Mouse (Mus musculus): ENCODE results near the gene Prkci.
A peak's percentile ranks its signal among the peaks of the same experiment; 100 is the strongest.

The Prkci gene

GRCm38 (mm10) chr3:30994859-30995258, 688 bp upstream of the Prkci start:
- DNase-seq (ENCODE audit: extremely low spot score, low spot score): no peak

GRCm38 (mm10) chr3:30995899-30996687, 546 bp downstream of the Prkci start:
- DNase-seq (ENCODE audit: extremely low spot score, low spot score): no peak

- no peak for DNase-seq (ENCODE audit: extremely low spot score, low spot score)
Observed at GRCm38 (mm10) chr3:30996688-30997014, 1.1 kb downstream of the Prkci start.

- no peak for DNase-seq (ENCODE audit: extremely low spot score, low spot score)
Observed at GRCm38 (mm10) chr3:30999401-31000017, 4.0 kb downstream of the Prkci start.

- no peak for DNase-seq (ENCODE audit: extremely low spot score, low spot score)
Observed at GRCm38 (mm10) chr3:31000018-31000407, 4.5 kb downstream of the Prkci start.

- no peak for DNase-seq (ENCODE audit: extremely low spot score, low spot score)
Observed at GRCm38 (mm10) chr3:31001048-31001676, 5.6 kb downstream of the Prkci start.

- DNase-seq (ENCODE audit: extremely low spot score, low spot score): no peak
Observed at GRCm38 (mm10) chr3:31004320-31005209, 9.0 kb downstream of the Prkci start.

- no peak for DNase-seq (ENCODE audit: extremely low spot score, low spot score)
Observed at GRCm38 (mm10) chr3:31014374-31014773, 18.8 kb downstream of the Prkci start.

GRCm38 (mm10) chr3:31015682-31016443, 20.3 kb downstream of the Prkci start:
- DNase-seq (ENCODE audit: extremely low spot score, low spot score): no peak

GRCm38 (mm10) chr3:31016594-31017196, 21.1 kb downstream of the Prkci start:
- DNase-seq (ENCODE audit: extremely low spot score, low spot score): no peak

GRCm38 (mm10) chr3:31017652-31018051, 22.1 kb downstream of the Prkci start:
- DNase-seq (ENCODE audit: extremely low spot score, low spot score): no peak

- DNase-seq (ENCODE audit: extremely low spot score, low spot score): no peak
Observed at GRCm38 (mm10) chr3:31019287-31019686, 23.7 kb downstream of the Prkci start.

- no peak for DNase-seq (ENCODE audit: extremely low spot score, low spot score)
Observed at GRCm38 (mm10) chr3:31019793-31020447, 24.4 kb downstream of the Prkci start.

- no peak for DNase-seq (ENCODE audit: extremely low spot score, low spot score)
Observed at GRCm38 (mm10) chr3:31020656-31021055, 25.1 kb downstream of the Prkci start.

GRCm38 (mm10) chr3:31022895-31023436, 27.4 kb downstream of the Prkci start:
- peak; percentile 44 for DNase-seq (ENCODE audit: extremely low spot score, low spot score)

- no peak for DNase-seq (ENCODE audit: extremely low spot score, low spot score)
Observed at GRCm38 (mm10) chr3:31027718-31028117, 32.2 kb downstream of the Prkci start.

- DNase-seq (ENCODE audit: extremely low spot score, low spot score): no peak
Observed at GRCm38 (mm10) chr3:31031621-31032020, 36.1 kb downstream of the Prkci start.

- DNase-seq (ENCODE audit: extremely low spot score, low spot score): no peak
Observed at GRCm38 (mm10) chr3:31033644-31034043, 38.1 kb downstream of the Prkci start.

GRCm38 (mm10) chr3:31037851-31038250, 42.3 kb downstream of the Prkci start:
- no peak for DNase-seq (ENCODE audit: extremely low spot score, low spot score)

GRCm38 (mm10) chr3:31038689-31039088, 43.1 kb downstream of the Prkci start:
- no peak for DNase-seq (ENCODE audit: extremely low spot score, low spot score)

Data from neural tube, embryonic 10.5 days (tissue).